Mouse (Mus musculus) brain, embryonic 14.5 days (tissue): ENCODE measurements around the gene Stard5.

Source experiments
- CTCF ChIP-seq: fragments of 200-500 bp; IDR thresholded peaks from 2 replicates; pipeline ENCODE4 v1.5.1; 2012; ENCODE audit warnings: inconsistent platforms, mild to moderate bottlenecking, moderate library complexity, borderline replicate concordance; ENCODE audit not compliant: insufficient read depth, insufficient read length; ENCODE audit errors: extremely low read depth
- POLR2A ChIP-seq: fragments of 200-500 bp; IDR thresholded peaks from 2 replicates; pipeline ENCODE4 v1.6.1; 2012; ENCODE audit warnings: mild to moderate bottlenecking, inconsistent platforms, borderline replicate concordance; ENCODE audit not compliant: poor library complexity, insufficient read depth, insufficient read length, severe bottlenecking; ENCODE audit errors: extremely low read depth

- TF ChIP-seq CTCF (no peak), POLR2A (no peak)
Measured at GRCm38 (mm10) chr7:83654938-83655630, 23.3 kb downstream of the Stard5 start.
